Mouse (Mus musculus) stomach, postnatal 0 days (tissue): ENCODE measurements around the gene Lhcgr. TPM values are rescaled to one million over a fixed set of nuclear protein-coding genes. Genes with fewer than 3 reads are reported as not detected.
"Not testable (repeated sequence)": the region's sequence is repeated elsewhere in the genome, so short reads cannot be mapped to it uniquely, and the experiment has no call there.

Experiments used
- ATAC-seq: fragments of 200-750 bp; cut with Nextera tagmentation; 2 replicates; pipeline ENCODE4 v1.8.0; 2017; ENCODE audit not compliant: low FRiP score, low TSS enrichment
- DNase-seq: peaks from one replicate; pipeline ENCODE4 v3.0.0-alpha.2; 2016; ENCODE audit warnings: low spot score
- H3K27ac ChIP-seq: fragments of 300-500 bp; sonication (generic); replicated peaks from 2 replicates; pipeline ENCODE4 v1.5.1; 2014; ENCODE audit warnings: mild to moderate bottlenecking, control low read depth
- H3K27me3 ChIP-seq: fragments of 300-500 bp; sonication (generic); 2 replicates; pipeline ENCODE4 v1.6.1; 2014; ENCODE audit warnings: low read length; ENCODE audit not compliant: control insufficient read depth, insufficient read depth
- H3K36me3 ChIP-seq: fragments of 300-500 bp; sonication (generic); 2 replicates; pipeline ENCODE4 v1.6.1; 2014; ENCODE audit warnings: low read length, mixed read lengths; ENCODE audit not compliant: control insufficient read depth, insufficient read depth
- H3K4me1 ChIP-seq: fragments of 300-500 bp; sonication (generic); replicated peaks from 2 replicates; pipeline ENCODE4 v1.6.1; 2014; ENCODE audit warnings: antibody characterized with exemption; ENCODE audit not compliant: control insufficient read depth, insufficient read depth
- H3K4me2 ChIP-seq: fragments of 300-500 bp; sonication (generic); replicated peaks from 2 replicates; pipeline ENCODE4 v1.6.1; 2014; ENCODE audit warnings: low read depth, mild to moderate bottlenecking, control low read depth, moderate library complexity
- H3K4me3 ChIP-seq: fragments of 300-500 bp; sonication (generic); 2 replicates; pipeline ENCODE4 v1.5.1; 2014; ENCODE audit warnings: low read depth, low read length, control low read depth
- H3K9ac ChIP-seq: fragments of 300-500 bp; sonication (generic); 2 replicates; pipeline ENCODE4 v1.6.1; 2014; ENCODE audit warnings: mild to moderate bottlenecking, low read length, control low read depth, mixed read lengths
- H3K9me3 ChIP-seq: fragments of 300-500 bp; sonication (generic); 2 replicates; pipeline ENCODE4 v1.6.1; 2016; ENCODE audit warnings: low read length; ENCODE audit not compliant: control insufficient read depth
- CTCF ChIP-seq: IDR thresholded peaks from 2 replicates; pipeline ENCODE4 v1.5.1; 2016; ENCODE audit warnings: antibody characterized with exemption, low read depth, mild to moderate bottlenecking, moderate library complexity
- EP300 ChIP-seq: optimal IDR thresholded peaks from 2 replicates; pipeline ENCODE3; 2016; ENCODE audit warnings: antibody characterized with exemption
- WGBS: fragments of 180-500 bp; shearing (Covaris S2); extraction: QIAGEN DNeasy Blood & Tissue Kit; methylation state at CpG from one replicate; pipeline ENCODE4 v1.1.7; 2014; 5-methylcytosine and 5-hydroxymethylcytosine counted together
- polyA plus RNA-seq: library from polyadenylated mRNA; unstranded; fragments of >200 nt; fragmentation: Nextera tagmentation; extraction: Ambion mirVana; gene quantifications from 2 replicates; pipeline ENCODE4 v1.2.1, GENCODE M21; 2015

The Lhcgr gene
- 0.02 TPM in 1 of 2 replicates, not detected in the other for polyA plus RNA-seq

DNA sequence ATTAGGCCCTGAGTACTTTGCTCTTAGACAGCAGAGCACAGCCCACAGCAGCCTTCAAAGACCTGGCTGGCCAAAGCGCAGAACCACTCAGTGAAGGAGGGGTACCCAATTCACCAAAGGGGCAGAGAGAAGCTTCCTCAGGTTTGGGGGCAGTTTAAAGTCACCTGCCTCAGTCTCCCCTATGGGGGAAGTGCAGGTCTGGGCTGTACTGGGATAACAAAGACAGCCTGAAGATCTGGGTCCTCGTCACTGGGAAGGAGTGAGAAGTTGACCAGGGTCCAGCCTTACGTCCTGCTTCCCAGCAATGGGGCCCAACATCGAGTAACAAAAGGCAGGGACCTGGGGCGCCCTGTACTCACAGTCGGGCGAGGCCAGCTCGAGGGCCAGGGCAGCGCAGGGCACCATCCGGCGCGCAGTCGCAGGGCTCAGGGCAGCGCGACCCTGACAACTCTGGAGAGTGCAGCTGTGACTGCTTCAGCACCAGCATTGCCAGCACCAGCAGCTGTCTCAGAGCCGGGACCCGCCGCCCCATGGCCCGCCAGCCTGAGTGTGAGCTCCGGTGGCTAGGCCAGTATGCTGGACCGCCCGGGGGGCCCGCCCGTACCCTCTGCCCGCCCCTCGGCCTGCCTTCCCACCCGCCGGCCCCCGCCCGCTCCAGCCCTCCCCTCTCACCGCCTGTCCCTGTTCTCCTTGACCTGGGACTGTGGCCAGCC is at the start of gene Lhcgr:
Lhcgr (minus strand) TSS at position 551 of the 713 bp plus-strand sequence.
- Histone ChIP-seq H3K4me1 (no peaks in the 10 kb centered on the region), H3K4me3 (no peak within 1 kb of the TSS), H3K9me3 (no peaks in the 10 kb centered on the region), H3K9ac (no peak within 1 kb of the TSS), H3K4me2 (0 out of 2 replicates have a peak within 1 kb of the TSS, but pooled peaks have one; percentile 8), H3K27me3 (no peaks in the 10 kb centered on the region), H3K36me3 (no peaks in the 10 kb centered on the region), H3K27ac (no peak within 1 kb of the TSS)
- peak; percentile 18 for DNase-seq
- no peak for TF ChIP-seq EP300
- TF ChIP-seq CTCF: no peak
- no peak for ATAC-seq
- WGBS: 19% methylated on average over 31 of the region's 31 CpGs

DNA sequence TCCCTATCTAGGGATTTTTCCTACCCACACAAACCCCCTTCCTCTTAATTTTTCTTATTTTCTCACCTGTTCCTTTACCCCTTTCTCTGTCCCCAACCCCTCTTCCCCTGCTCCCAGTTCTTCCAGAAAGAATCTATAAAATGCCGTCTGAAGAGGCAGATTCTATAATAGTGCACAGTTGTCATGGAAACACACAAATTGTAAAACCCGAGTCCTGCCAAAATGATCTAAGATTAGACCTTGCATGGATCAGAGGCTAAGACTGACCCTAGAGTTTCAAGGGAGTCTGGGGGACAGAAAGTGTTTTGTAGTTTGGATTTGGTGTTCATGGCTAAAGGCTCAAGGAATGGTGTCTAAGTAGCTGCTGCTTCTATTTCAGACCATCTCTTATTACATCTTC is 25.8 kb upstream of the Lhcgr start:
- Histone ChIP-seq H3K4me2 (no peak overlapping the region), H3K27me3 (no peaks in the 10 kb centered on the region), H3K4me3 (no peak overlapping the region), H3K36me3 (no peaks in the 10 kb centered on the region), H3K9me3 (no peaks in the 10 kb centered on the region), H3K27ac (no peak overlapping the region), H3K4me1 (no peaks in the 10 kb centered on the region), H3K9ac (no peak overlapping the region)
- ATAC-seq (no peak), DNase-seq (no peak)
- no peak for TF ChIP-seq EP300
- TF ChIP-seq CTCF: no peak
- WGBS: 49% methylated on average over 2 of the region's 2 CpGs

DNA sequence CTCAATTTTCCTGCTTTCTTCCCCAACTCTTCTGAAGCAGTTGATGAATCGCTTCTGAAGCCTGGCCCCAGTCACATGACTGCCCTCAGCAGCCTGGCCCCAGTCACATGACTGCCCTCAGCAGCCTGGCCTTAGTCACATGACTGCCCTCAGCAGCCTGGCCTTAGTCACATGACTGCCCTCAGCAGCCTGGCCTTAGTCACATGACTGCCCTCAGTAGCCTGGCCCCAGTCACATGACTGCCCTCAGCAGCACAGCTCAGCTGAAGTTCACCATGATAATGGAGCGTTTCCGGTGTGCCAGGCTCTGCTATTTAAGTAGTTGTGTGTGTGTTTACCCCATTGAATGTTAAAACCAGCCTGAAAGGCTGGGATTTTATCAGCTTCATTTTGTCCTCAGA is 21.2 kb upstream of the Lhcgr start:
- not testable (repeated sequence) for DNase-seq, H3K4me2 ChIP-seq, H3K36me3 ChIP-seq, H3K9ac ChIP-seq, H3K27me3 ChIP-seq, H3K4me3 ChIP-seq, H3K27ac ChIP-seq, H3K4me1 ChIP-seq, H3K9me3 ChIP-seq, ATAC-seq
- 89% methylated on average over 3 of the region's 3 CpGs for WGBS

DNA sequence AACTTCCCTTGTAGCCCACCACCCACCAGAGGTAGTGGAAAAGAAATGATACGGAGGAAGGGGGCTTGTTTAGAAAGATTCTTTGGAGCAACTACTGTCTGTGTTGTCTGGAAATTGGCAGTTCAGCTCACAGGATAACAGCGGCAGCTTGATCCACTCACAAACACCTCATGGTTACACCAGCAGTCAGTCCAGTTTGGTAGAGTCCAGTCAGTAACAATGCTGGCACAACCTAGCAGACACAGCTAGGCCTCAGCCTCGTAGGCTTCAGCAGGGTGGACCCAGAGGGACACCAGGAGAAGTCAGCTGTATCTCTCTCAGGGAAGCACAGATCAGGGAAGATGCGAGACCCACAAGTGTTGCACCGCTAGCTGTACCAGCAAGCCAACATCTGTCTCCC is 19.0 kb upstream of the Lhcgr start:
- Histone ChIP-seq H3K36me3 (no peaks in the 10 kb centered on the region), H3K4me2 (no peak overlapping the region), H3K4me1 (no peaks in the 10 kb centered on the region), H3K4me3 (no peak overlapping the region), H3K27ac (no peak overlapping the region), H3K27me3 (no peaks in the 10 kb centered on the region), H3K9me3 (no peaks in the 10 kb centered on the region), H3K9ac (no peak overlapping the region)
- ATAC-seq (no peak), DNase-seq (no peak)
- 86% methylated on average over 5 of the region's 5 CpGs for WGBS
- TF ChIP-seq CTCF (no peak), EP300 (no peak)

DNA sequence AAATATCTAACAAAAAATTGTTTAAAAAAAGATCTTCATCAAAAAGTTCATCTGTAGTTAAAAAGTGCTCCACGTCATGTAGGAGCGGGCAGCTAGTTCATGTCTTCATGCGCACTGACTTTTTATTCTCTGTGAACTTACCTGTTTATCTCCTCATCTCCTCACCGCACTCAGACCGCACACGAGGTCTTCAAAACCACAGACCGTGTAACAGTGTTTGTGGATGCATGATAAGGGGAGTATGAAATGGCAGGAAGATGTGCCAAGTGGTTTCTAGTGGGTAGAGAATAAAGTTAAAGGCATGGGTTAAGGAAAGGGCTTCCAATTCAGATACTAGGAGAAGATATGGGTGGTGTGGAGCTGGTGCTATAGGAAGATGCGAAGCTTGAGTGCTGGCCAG is 14.6 kb upstream of the Lhcgr start:
- H3K27me3 ChIP-seq: no peaks in the 10 kb centered on the region
- no peak overlapping the region for H3K4me3 ChIP-seq
- no peaks in the 10 kb centered on the region for H3K36me3 ChIP-seq
- ATAC-seq (no peak), DNase-seq (no peak)
- H3K27ac ChIP-seq: no peak overlapping the region
- TF ChIP-seq EP300 (no peak), CTCF (no peak)
- no peak overlapping the region for H3K4me2 ChIP-seq
- no peaks in the 10 kb centered on the region for H3K4me1 ChIP-seq
- WGBS: 91% methylated on average over 8 of the region's 8 CpGs
- no peaks in the 10 kb centered on the region for H3K9me3 ChIP-seq
- no peak overlapping the region for H3K9ac ChIP-seq

DNA sequence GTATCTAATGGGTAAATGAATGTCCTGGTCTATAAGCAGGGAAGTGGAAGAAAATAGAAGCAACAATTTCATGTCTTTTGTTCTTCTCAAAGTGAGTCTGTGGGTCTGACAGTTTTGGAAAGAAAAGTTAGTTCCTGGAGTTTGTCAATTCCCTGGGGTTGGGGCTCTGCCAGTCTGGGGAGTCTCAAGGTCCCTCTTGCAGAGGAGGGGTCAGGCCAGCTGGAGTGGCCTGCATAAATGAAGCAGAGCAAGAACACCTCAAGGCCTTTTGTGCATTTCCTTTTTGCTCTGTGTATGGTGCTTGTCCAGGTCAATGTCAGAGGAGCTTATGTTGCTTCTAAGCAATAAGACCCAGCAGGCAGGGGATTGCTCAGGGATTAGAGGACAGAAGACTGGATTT is 11.7 kb upstream of the Lhcgr start:
- no peaks in the 10 kb centered on the region for H3K9me3 ChIP-seq
- no peak overlapping the region for H3K27ac ChIP-seq
- H3K9ac ChIP-seq: no peak overlapping the region
- no peaks in the 10 kb centered on the region for H3K36me3 ChIP-seq
- H3K27me3 ChIP-seq: no peaks in the 10 kb centered on the region
- no peak for ATAC-seq
- DNase-seq: no peak
- no peak for TF ChIP-seq CTCF
- TF ChIP-seq EP300: no peak
- H3K4me2 ChIP-seq: no peak overlapping the region
- H3K4me1 ChIP-seq: no peaks in the 10 kb centered on the region
- no peak overlapping the region for H3K4me3 ChIP-seq
